Mouse (Mus musculus): ENCODE data around the gene Olfr763. TPM values are rescaled to one million over a fixed set of nuclear protein-coding genes. Genes with fewer than 3 reads are reported as not detected.

Gene Olfr763
- polyA plus RNA-seq (2014; fragmentation: Illumina TruSeq; extraction: RNeasy Lipid Tissue Mini Kit (QIAGEN cat#74804); ENCODE audit: low read depth, low replicate concordance), result not detected

DNA sequence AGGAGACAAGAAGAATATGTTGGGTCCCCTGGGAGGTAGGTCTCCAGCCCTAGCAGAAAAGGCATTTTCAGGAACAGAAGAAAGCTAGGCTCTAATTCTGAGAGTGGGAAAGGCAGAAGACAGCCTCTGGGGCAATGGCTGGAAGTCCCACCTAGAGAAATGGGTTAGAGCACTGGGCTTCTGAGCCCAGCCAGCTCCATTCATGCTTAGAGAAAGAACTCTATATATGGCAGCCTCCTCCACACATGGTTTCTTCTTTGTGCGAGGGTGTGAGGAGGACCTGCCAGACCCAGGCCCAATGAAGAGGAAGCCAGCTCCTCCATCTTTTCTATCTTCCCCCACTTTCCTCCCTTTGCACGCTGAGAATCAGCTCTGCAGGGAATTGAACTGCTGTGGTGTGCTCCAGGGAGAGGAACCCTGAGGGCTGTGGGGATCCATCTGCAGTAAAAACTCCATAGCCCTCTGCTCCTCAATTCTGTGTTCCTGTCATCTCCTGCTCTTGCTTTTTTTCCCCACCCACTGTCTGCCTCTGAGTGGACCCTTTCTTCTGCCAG is at the start of gene Olfr763:
TSS of gene Olfr763 (plus strand) at position 504 of the 554 bp plus-strand sequence.

DNA sequence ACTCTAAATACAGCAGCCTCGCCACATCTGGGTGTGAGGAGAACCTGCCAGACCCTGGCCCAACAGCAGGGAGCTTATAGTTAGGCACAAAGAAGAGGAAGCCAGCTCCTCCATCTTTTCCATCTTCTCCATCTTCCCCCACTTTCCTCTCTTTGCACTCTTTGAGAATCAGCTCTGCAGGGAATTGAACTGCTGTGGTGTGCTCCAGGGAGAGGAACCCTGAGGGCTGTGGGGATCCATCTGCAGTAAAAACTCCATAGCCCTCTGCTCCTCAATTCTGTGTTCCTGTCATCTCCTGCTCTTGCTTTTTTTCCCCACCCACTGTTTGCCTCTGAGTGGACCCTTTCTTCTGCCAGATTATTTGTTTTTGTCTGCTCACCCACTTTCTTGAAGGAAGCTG is 21.5 kb upstream of the Olfr763 start, which contains the start of gene Olfr9:
TSS of gene Olfr9 (plus strand) at position 301 of the 400 bp plus-strand sequence.

DNA sequence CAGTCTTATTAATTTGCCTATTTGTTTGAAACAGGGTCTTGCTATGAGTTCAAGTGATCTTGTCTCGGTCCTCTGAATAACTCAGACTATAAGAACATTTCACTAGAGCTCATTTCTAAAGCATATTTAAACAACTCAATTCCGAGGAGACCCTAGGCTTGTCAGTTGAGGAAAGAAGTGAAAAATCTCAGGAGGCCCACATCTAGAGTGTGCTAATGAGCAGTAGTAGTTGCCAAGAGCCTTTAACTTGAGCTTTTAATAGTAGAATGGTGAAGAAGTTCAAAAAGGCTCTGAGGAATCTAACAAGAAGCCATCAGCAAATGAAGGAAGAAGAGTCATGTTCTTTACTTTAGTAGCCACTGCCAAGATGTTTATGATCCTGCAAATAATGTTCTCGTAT is 29.2 kb downstream of the Olfr763 start, which contains the start of gene Olfr764-ps1:
TSS of gene Olfr764-ps1 (minus strand) at position 101 of the 400 bp plus-strand sequence.

DNA sequence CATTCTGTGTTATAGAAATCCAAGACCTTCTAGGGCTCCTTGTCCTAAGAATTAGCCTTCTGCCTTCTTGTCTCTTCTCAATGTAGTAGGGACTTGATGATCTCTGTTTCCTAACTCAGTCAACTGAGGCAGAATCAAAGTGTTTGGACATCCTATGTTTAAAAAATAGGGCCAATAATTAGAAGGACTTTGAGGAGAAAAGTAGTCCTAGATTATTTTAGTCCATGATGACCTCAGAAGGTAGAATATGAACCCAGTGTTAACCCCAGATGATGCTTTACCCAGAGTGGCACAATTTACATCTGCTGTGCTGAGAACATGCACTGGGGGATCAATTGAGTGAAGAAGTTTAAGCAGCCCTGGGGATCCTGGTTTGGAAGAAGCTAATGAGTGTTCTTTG is 39.3 kb downstream of the Olfr763 start, which contains the start of gene Olfr765:
TSS of gene Olfr765 (minus strand) at position 101 of the 400 bp plus-strand sequence.

Other genes with a start within 250 kb of the Olfr763 start
- gene Mmp19, start 219.9 kb upstream of the Olfr763 start, polyA plus RNA-seq (2014; fragmentation: Illumina TruSeq; extraction: RNeasy Lipid Tissue Mini Kit (QIAGEN cat#74804); ENCODE audit: low read depth, low replicate concordance), result 0.36 TPM
- gene Dnajc14, start 206.7 kb upstream of the Olfr763 start, polyA plus RNA-seq (2014; fragmentation: Illumina TruSeq; extraction: RNeasy Lipid Tissue Mini Kit (QIAGEN cat#74804); ENCODE audit: low read depth, low replicate concordance), result 33.2 TPM
- 2.6 TPM for gene Tmem198b, start 206.4 kb upstream of the Olfr763 start, polyA plus RNA-seq (2014; fragmentation: Illumina TruSeq; extraction: RNeasy Lipid Tissue Mini Kit (QIAGEN cat#74804); ENCODE audit: low read depth, low replicate concordance)
- gene Sarnp, start 193.5 kb upstream of the Olfr763 start, polyA plus RNA-seq (2014; fragmentation: Illumina TruSeq; extraction: RNeasy Lipid Tissue Mini Kit (QIAGEN cat#74804); ENCODE audit: low read depth, low replicate concordance), result 248 TPM
- 130 TPM for gene Ormdl2, start 189.1 kb upstream of the Olfr763 start, polyA plus RNA-seq (2014; fragmentation: Illumina TruSeq; extraction: RNeasy Lipid Tissue Mini Kit (QIAGEN cat#74804); ENCODE audit: low read depth, low replicate concordance)
- gene Gdf11, start 119.1 kb upstream of the Olfr763 start, polyA plus RNA-seq (2014; fragmentation: Illumina TruSeq; extraction: RNeasy Lipid Tissue Mini Kit (QIAGEN cat#74804); ENCODE audit: low read depth, low replicate concordance), result 3.1 TPM
- gene Cd63, start 109.8 kb upstream of the Olfr763 start, polyA plus RNA-seq (2014; fragmentation: Illumina TruSeq; extraction: RNeasy Lipid Tissue Mini Kit (QIAGEN cat#74804); ENCODE audit: low read depth, low replicate concordance), result 1,560 TPM
- gene Rdh5, start 87.9 kb upstream of the Olfr763 start, polyA plus RNA-seq (2014; fragmentation: Illumina TruSeq; extraction: RNeasy Lipid Tissue Mini Kit (QIAGEN cat#74804); ENCODE audit: low read depth, low replicate concordance), result 5.7 TPM
- gene Bloc1s1, start 86.8 kb upstream of the Olfr763 start, polyA plus RNA-seq (2014; fragmentation: Illumina TruSeq; extraction: RNeasy Lipid Tissue Mini Kit (QIAGEN cat#74804); ENCODE audit: low read depth, low replicate concordance), result 12.2 TPM
- gene Itga7, start 77.0 kb upstream of the Olfr763 start, polyA plus RNA-seq (2014; fragmentation: Illumina TruSeq; extraction: RNeasy Lipid Tissue Mini Kit (QIAGEN cat#74804); ENCODE audit: low read depth, low replicate concordance), result 0.85 TPM
- 25.7 TPM for gene Mettl7b, start 49.8 kb upstream of the Olfr763 start, polyA plus RNA-seq (2014; fragmentation: Illumina TruSeq; extraction: RNeasy Lipid Tissue Mini Kit (QIAGEN cat#74804); ENCODE audit: low read depth, low replicate concordance)
- gene Olfr9, start 21.4 kb upstream of the Olfr763 start, polyA plus RNA-seq (2014; fragmentation: Illumina TruSeq; extraction: RNeasy Lipid Tissue Mini Kit (QIAGEN cat#74804); ENCODE audit: low read depth, low replicate concordance), result not detected
- not detected for gene Olfr764-ps1, start 29.1 kb downstream of the Olfr763 start, polyA plus RNA-seq (2014; fragmentation: Illumina TruSeq; extraction: RNeasy Lipid Tissue Mini Kit (QIAGEN cat#74804); ENCODE audit: low read depth, low replicate concordance)
- not detected for gene Olfr765, start 39.2 kb downstream of the Olfr763 start, polyA plus RNA-seq (2014; fragmentation: Illumina TruSeq; extraction: RNeasy Lipid Tissue Mini Kit (QIAGEN cat#74804); ENCODE audit: low read depth, low replicate concordance)
- gene Olfr766-ps1, start 58.2 kb downstream of the Olfr763 start, polyA plus RNA-seq (2014; fragmentation: Illumina TruSeq; extraction: RNeasy Lipid Tissue Mini Kit (QIAGEN cat#74804); ENCODE audit: low read depth, low replicate concordance), result not detected
- gene Olfr767, start 72.1 kb downstream of the Olfr763 start, polyA plus RNA-seq (2014; fragmentation: Illumina TruSeq; extraction: RNeasy Lipid Tissue Mini Kit (QIAGEN cat#74804); ENCODE audit: low read depth, low replicate concordance), result not detected
- not detected for gene Olfr768, start 88.6 kb downstream of the Olfr763 start, polyA plus RNA-seq (2014; fragmentation: Illumina TruSeq; extraction: RNeasy Lipid Tissue Mini Kit (QIAGEN cat#74804); ENCODE audit: low read depth, low replicate concordance)
- gene Olfr769, start 107.1 kb downstream of the Olfr763 start, polyA plus RNA-seq (2014; fragmentation: Illumina TruSeq; extraction: RNeasy Lipid Tissue Mini Kit (QIAGEN cat#74804); ENCODE audit: low read depth, low replicate concordance), result not detected
- not detected for gene Olfr770, start 128.2 kb downstream of the Olfr763 start, polyA plus RNA-seq (2014; fragmentation: Illumina TruSeq; extraction: RNeasy Lipid Tissue Mini Kit (QIAGEN cat#74804); ENCODE audit: low read depth, low replicate concordance)
- not detected for gene Olfr771, start 154.0 kb downstream of the Olfr763 start, polyA plus RNA-seq (2014; fragmentation: Illumina TruSeq; extraction: RNeasy Lipid Tissue Mini Kit (QIAGEN cat#74804); ENCODE audit: low read depth, low replicate concordance)
- gene Olfr772, start 167.1 kb downstream of the Olfr763 start, polyA plus RNA-seq (2014; fragmentation: Illumina TruSeq; extraction: RNeasy Lipid Tissue Mini Kit (QIAGEN cat#74804); ENCODE audit: low read depth, low replicate concordance), result not detected
- not detected for gene Olfr773, start 176.6 kb downstream of the Olfr763 start, polyA plus RNA-seq (2014; fragmentation: Illumina TruSeq; extraction: RNeasy Lipid Tissue Mini Kit (QIAGEN cat#74804); ENCODE audit: low read depth, low replicate concordance)
- gene Olfr774, start 225.4 kb downstream of the Olfr763 start, polyA plus RNA-seq (2014; fragmentation: Illumina TruSeq; extraction: RNeasy Lipid Tissue Mini Kit (QIAGEN cat#74804); ENCODE audit: low read depth, low replicate concordance), result not detected
- not detected for gene Olfr775, start 237.6 kb downstream of the Olfr763 start, polyA plus RNA-seq (2014; fragmentation: Illumina TruSeq; extraction: RNeasy Lipid Tissue Mini Kit (QIAGEN cat#74804); ENCODE audit: low read depth, low replicate concordance)
- gene Olfr776, start 248.3 kb downstream of the Olfr763 start, polyA plus RNA-seq (2014; fragmentation: Illumina TruSeq; extraction: RNeasy Lipid Tissue Mini Kit (QIAGEN cat#74804); ENCODE audit: low read depth, low replicate concordance), result not detected